Mouse (Mus musculus) liver, embryonic 16.5 days (tissue): ENCODE results near the gene Spdya. TPM values are rescaled to one million over a fixed set of nuclear protein-coding genes. Genes with fewer than 3 reads are reported as not detected.
A peak's percentile ranks its signal among the peaks of the same experiment; 100 is the strongest.

Experiments used
- ATAC-seq: fragments of 200-750 bp; cut with Nextera tagmentation; 2 replicates; pipeline ENCODE4 v1.8.0; 2017; ENCODE audit warnings: low read depth, mild to moderate bottlenecking, moderate number of reproducible peaks, moderate library complexity
- H3K27ac ChIP-seq: fragments of 300-500 bp; sonication (generic); 2 replicates; pipeline ENCODE4 v1.5.1; 2014; ENCODE audit warnings: mild to moderate bottlenecking, low read length
- H3K27me3 ChIP-seq: fragments of 300-500 bp; sonication (generic); 2 replicates; pipeline ENCODE4 v1.6.1; 2014; ENCODE audit warnings: low read depth, low read length, mixed read lengths; ENCODE audit not compliant: control insufficient read depth, insufficient read depth
- H3K36me3 ChIP-seq: fragments of 300-500 bp; sonication (generic); 2 replicates; pipeline ENCODE4 v1.6.1; 2014; ENCODE audit warnings: mild to moderate bottlenecking; ENCODE audit not compliant: control insufficient read depth, insufficient read depth
- H3K4me1 ChIP-seq: fragments of 300-500 bp; sonication (generic); 2 replicates; pipeline ENCODE4 v1.6.1; 2014; ENCODE audit warnings: low read depth, low read length, mixed read lengths; ENCODE audit not compliant: control insufficient read depth
- H3K4me2 ChIP-seq: fragments of 300-500 bp; sonication (generic); 2 replicates; pipeline ENCODE4 v1.6.1; 2014; ENCODE audit warnings: low read depth, low read length, mixed read lengths
- H3K4me3 ChIP-seq: fragments of 300-500 bp; sonication (generic); 2 replicates; pipeline ENCODE4 v1.5.1; 2014; ENCODE audit warnings: low read depth, mild to moderate bottlenecking, low read length
- H3K9ac ChIP-seq: fragments of 300-500 bp; sonication (generic); 2 replicates; pipeline ENCODE4 v1.6.1; 2014; ENCODE audit warnings: low read depth, low read length
- H3K9me3 ChIP-seq: fragments of 300-500 bp; sonication (generic); replicated peaks from 2 replicates; pipeline ENCODE4 v1.6.1; 2016; ENCODE audit warnings: low read length; ENCODE audit not compliant: control insufficient read depth
- WGBS: fragments of 180-500 bp; shearing (Covaris S2); extraction: QIAGEN DNeasy Blood & Tissue Kit; methylation state at CpG from one replicate; pipeline ENCODE4 v1.1.7; 2014; ENCODE audit not compliant: insufficient replicate concordance; 5-methylcytosine and 5-hydroxymethylcytosine counted together
- polyA plus RNA-seq: library from polyadenylated mRNA; unstranded; fragments of >200 nt; fragmentation: Nextera tagmentation; extraction: Ambion mirVana; gene quantifications from 2 replicates; pipeline ENCODE4 v1.2.1, GENCODE M21; 2015

Gene Spdya
- polyA plus RNA-seq, 1 experiment from 2014 or later, result 0.19 TPM

- Histone ChIP-seq H3K9ac (peak overlapping the region; percentile 64), H3K4me1 (peaks cover 14% of the 10 kb centered on the region), H3K27ac (no peak overlapping the region), H3K36me3 (no peaks in the 10 kb centered on the region), H3K27me3 (peaks cover 33% of the 10 kb centered on the region), H3K4me3 (peak overlapping the region; percentile 68), H3K4me2 (peak overlapping the region; percentile 100), H3K9me3 (no peaks in the 10 kb centered on the region)
- no peak for ATAC-seq
- 11% methylated on average over 6 of the region's 6 CpGs for WGBS
Measured at GRCm38 (mm10) chr17:71551350-71551749, 511 bp upstream of the Spdya start.

- WGBS, result 10% methylated on average over 11 of the region's 11 CpGs
- H3K27me3 ChIP-seq, result peaks cover 33% of the 10 kb centered on the region
- H3K9ac ChIP-seq, result no peak overlapping the region
- no peaks in the 10 kb centered on the region for H3K9me3 ChIP-seq
- H3K4me2 ChIP-seq, result peak overlapping the region; percentile 100
- peaks cover 14% of the 10 kb centered on the region for H3K4me1 ChIP-seq
- no peak for ATAC-seq
- H3K36me3 ChIP-seq, result no peaks in the 10 kb centered on the region
- H3K27ac ChIP-seq, result no peak overlapping the region
- H3K4me3 ChIP-seq, result no peak overlapping the region
Measured at GRCm38 (mm10) chr17:71552901-71553300, 1.0 kb downstream of the Spdya start.

- no peak overlapping the region for H3K4me3 ChIP-seq
- no peak for ATAC-seq
Measured at GRCm38 (mm10) chr17:71561631-71562030, 9.8 kb downstream of the Spdya start.

GRCm38 (mm10) chr17:71579176-71579705 lies 27.4 kb downstream of the Spdya start:
- Histone ChIP-seq H3K4me2 (no peak overlapping the region), H3K36me3 (no peaks in the 10 kb centered on the region), H3K27ac (no peak overlapping the region), H3K4me3 (no peak overlapping the region), H3K9me3 (no peaks in the 10 kb centered on the region), H3K9ac (no peak overlapping the region), H3K27me3 (no peaks in the 10 kb centered on the region), H3K4me1 (no peaks in the 10 kb centered on the region)
- WGBS, result 59% methylated on average over 1 of the region's 1 CpGs
- no peak for ATAC-seq

More at GRCm38 (mm10) chr17:71561631-71562030, 9.8 kb downstream of the Spdya start:
- no peak overlapping the region for H3K4me2 ChIP-seq
- H3K36me3 ChIP-seq, result no peaks in the 10 kb centered on the region
- no peak overlapping the region for H3K27ac ChIP-seq
- no peaks in the 10 kb centered on the region for H3K9me3 ChIP-seq
- no peaks in the 10 kb centered on the region for H3K4me1 ChIP-seq
- no peaks in the 10 kb centered on the region for H3K27me3 ChIP-seq
- no peak overlapping the region for H3K9ac ChIP-seq

GRCm38 (mm10) chr17:71597881-71598658 lies 46.2 kb downstream of the Spdya start:
- H3K27ac ChIP-seq, result peak overlapping the region; percentile 77
- under 1% methylated on average over 48 of the region's 48 CpGs for WGBS
- peak; percentile 47 for ATAC-seq
- H3K4me3 ChIP-seq, result peak overlapping the region; percentile 73
- no peaks in the 10 kb centered on the region for H3K36me3 ChIP-seq
- peaks cover 12% of the 10 kb centered on the region for H3K4me1 ChIP-seq
- peak overlapping the region; percentile 77 for H3K9ac ChIP-seq
- peak overlapping the region; percentile 68 for H3K4me2 ChIP-seq
- H3K9me3 ChIP-seq, result no peaks in the 10 kb centered on the region
- no peaks in the 10 kb centered on the region for H3K27me3 ChIP-seq

GRCm38 (mm10) chr17:71598659-71599554 lies 47.0 kb downstream of the Spdya start:
- peak overlapping the region; percentile 68 for H3K4me2 ChIP-seq
- H3K4me1 ChIP-seq, result peaks cover 12% of the 10 kb centered on the region
- H3K36me3 ChIP-seq, result no peaks in the 10 kb centered on the region
- peak overlapping the region; percentile 77 for H3K9ac ChIP-seq
- WGBS, result 3% methylated on average over 42 of the region's 42 CpGs
- ATAC-seq, result peak; percentile 99
- peak overlapping the region; percentile 73 for H3K4me3 ChIP-seq
- H3K27me3 ChIP-seq, result no peaks in the 10 kb centered on the region
- H3K9me3 ChIP-seq, result no peaks in the 10 kb centered on the region
- peak overlapping the region; percentile 77 for H3K27ac ChIP-seq

- H3K4me2 ChIP-seq, result peak within 1 kb of the TSS; percentile 94
- peak within 1 kb of the TSS; percentile 44 for H3K27ac ChIP-seq
- no peaks in the 10 kb centered on the region for H3K36me3 ChIP-seq
- H3K4me1 ChIP-seq, result peaks cover 28% of the 10 kb centered on the region
- peak within 1 kb of the TSS; percentile 97 for H3K4me3 ChIP-seq
- no peaks in the 10 kb centered on the region for H3K9me3 ChIP-seq
- ATAC-seq, result peak; percentile 100
- WGBS, result 3% methylated on average over 40 of the region's 40 CpGs
- H3K27me3 ChIP-seq, result no peaks in the 10 kb centered on the region
- H3K9ac ChIP-seq, result peak within 1 kb of the TSS; percentile 81
Measured at GRCm38 (mm10) chr17:71615638-71616318, 63.9 kb downstream of the Spdya start, which contains the start of gene Wdr43. TSS of gene Wdr43 (plus strand) at chr17:71615895.

- peak overlapping the region; percentile 94 for H3K4me2 ChIP-seq
- H3K36me3 ChIP-seq, result no peaks in the 10 kb centered on the region
- 0% methylated on average over 58 of the region's 73 CpGs for WGBS
- peak; percentile 39 for ATAC-seq
- no peaks in the 10 kb centered on the region for H3K9me3 ChIP-seq
- H3K4me1 ChIP-seq, result peaks cover 28% of the 10 kb centered on the region
- H3K4me3 ChIP-seq, result peak overlapping the region; percentile 97
- peak overlapping the region; percentile 44 for H3K27ac ChIP-seq
- no peaks in the 10 kb centered on the region for H3K27me3 ChIP-seq
- peak overlapping the region; percentile 81 for H3K9ac ChIP-seq
Measured at GRCm38 (mm10) chr17:71616319-71617032, 64.6 kb downstream of the Spdya start.
